Comparison of ENCODE assay signal across 9 mouse cellular contexts in genomic region chr16:33517627-33518026, GRCm38 (mm10). TPM values are rescaled to one million over a fixed set of nuclear protein-coding genes. Genes with fewer than 3 reads are reported as not detected.
A peak's percentile ranks its signal among the peaks of the same experiment; 100 is the strongest.
DNase-seq lines count a peak whose midpoint lies in the region; ATAC-seq and TF ChIP-seq lines count a peak whose summit lies in the region.
"Had no signal": no experiment of that assay in that cellular context is flagged by ENCODE, and none has a peak within 500 bp of the region (broad histone marks: within the 10 kb centered on the region; RNA-seq: fewer than 3 reads in every experiment).

No protein-coding gene starts in this region.

- no peak for TF ChIP-seq POLR2A in olfactory bulb, adult 2 months (IDR thresholded peaks at IDR 0.05; ENCODE audit: insufficient read depth, low read depth, low read length)

- H3K36me3 ChIP-seq in lung, embryonic 15.5 days: no peaks in the 10 kb centered on the region
- H3K36me3 ChIP-seq in embryonic facial prominence, embryonic 14.5 days (ENCODE audit: control insufficient read depth, insufficient read depth, low read length): no peaks in the 10 kb centered on the region
- H3K36me3 ChIP-seq in intestine, embryonic 16.5 days (ENCODE audit: control insufficient read depth, insufficient read depth, low read length): no peaks in the 10 kb centered on the region

- DNase-seq in lung, postnatal 10 days: no peak
- no peak for DNase-seq in embryonic facial prominence, embryonic 14.5 days (ENCODE audit: low spot score)
- no peak for DNase-seq in adrenal gland, postnatal 4 days (ENCODE audit: low spot score in 2 of 2)
- no peak for DNase-seq in layer of hippocampus, adult 9-10 months (ENCODE audit: low spot score)
- DNase-seq in left cerebral cortex, adult 18-20 months (ENCODE audit: low spot score in 2 of 2): no peak

- WGBS in lung, embryonic 15.5 days: 9% methylated on average over 4 of the region's 4 CpGs
- 17% methylated on average over 4 of the region's 4 CpGs for WGBS in embryonic facial prominence, embryonic 14.5 days
- 33% methylated on average over 4 of the region's 4 CpGs for WGBS in intestine, embryonic 16.5 days
- 30% methylated on average over 4 of the region's 4 CpGs for WGBS in olfactory bulb, adult 2 months

- no peak; the same call in 1 of the 2 replicates for ATAC-seq in lung, embryonic 15.5 days (ENCODE audit: borderline replicate concordance, extremely low read depth, low FRiP score, low TSS enrichment)
- ATAC-seq in embryonic facial prominence, embryonic 14.5 days (ENCODE audit: low read depth): no peak
- ATAC-seq in intestine, embryonic 16.5 days: peak; percentile 45

- no peak overlapping the region for H3K27ac ChIP-seq in lung, embryonic 15.5 days
- H3K27ac ChIP-seq in embryonic facial prominence, embryonic 14.5 days (replicated peaks; ENCODE audit: low read depth, low read length): no peak overlapping the region
- no peak overlapping the region for H3K27ac ChIP-seq in intestine, embryonic 16.5 days (ENCODE audit: low read length)
- H3K27ac ChIP-seq in olfactory bulb, adult 2 months (ENCODE audit: insufficient read depth, low read depth, low read length): peak overlapping the region; percentile 96

- TF ChIP-seq CTCF in olfactory bulb, adult 2 months (IDR thresholded peaks at IDR 0.05; ENCODE audit: insufficient read depth, low read depth, low read length): no peak

- H3K4me3 ChIP-seq in lung, embryonic 15.5 days: peak overlapping the region; percentile 37
- H3K4me3 ChIP-seq in embryonic facial prominence, embryonic 14.5 days (ENCODE audit: low read depth, low read length): peak overlapping the region; percentile 40
- peak overlapping the region; percentile 39 for H3K4me3 ChIP-seq in intestine, embryonic 16.5 days (ENCODE audit: low read length)
- H3K4me3 ChIP-seq in olfactory bulb, adult 2 months (ENCODE audit: insufficient read depth, low read depth, low read length): peak overlapping the region; percentile 45; the same call in 1 of the 2 replicates

- no peaks in the 10 kb centered on the region for H3K27me3 ChIP-seq in lung, embryonic 15.5 days
- no peaks in the 10 kb centered on the region for H3K27me3 ChIP-seq in embryonic facial prominence, embryonic 14.5 days (replicated peaks; ENCODE audit: control insufficient read depth, insufficient read depth, low read length)
- no peaks in the 10 kb centered on the region for H3K27me3 ChIP-seq in intestine, embryonic 16.5 days (replicated peaks; ENCODE audit: control insufficient read depth, insufficient read depth, low read length)

- peak overlapping the region; percentile 82 for H3K4me2 ChIP-seq in lung, embryonic 15.5 days
- H3K4me2 ChIP-seq in embryonic facial prominence, embryonic 14.5 days (ENCODE audit: low read depth, low read length): peak overlapping the region; percentile 78
- H3K4me2 ChIP-seq in intestine, embryonic 16.5 days (ENCODE audit: low read depth, low read length): peak overlapping the region; percentile 80

- H3K4me1 ChIP-seq in lung, embryonic 15.5 days: peaks cover 17% of the 10 kb centered on the region
- H3K4me1 ChIP-seq in embryonic facial prominence, embryonic 14.5 days (ENCODE audit: control insufficient read depth, insufficient read depth, low read length): peaks cover 13% of the 10 kb centered on the region
- H3K4me1 ChIP-seq in intestine, embryonic 16.5 days (ENCODE audit: control insufficient read depth, insufficient read depth, low read length): peaks cover 21% of the 10 kb centered on the region
- H3K4me1 ChIP-seq in olfactory bulb, adult 2 months (ENCODE audit: control insufficient read depth, insufficient read depth, low read length): peaks cover 19% of the 10 kb centered on the region

- H3K9ac ChIP-seq in lung, embryonic 15.5 days: 0 out of 2 replicates have a peak overlapping the region, but pooled peaks have one; percentile 30
- H3K9ac ChIP-seq in embryonic facial prominence, embryonic 14.5 days (ENCODE audit: low read depth, low read length): peak overlapping the region; percentile 60; the same call in 1 of the 2 replicates
- H3K9ac ChIP-seq in intestine, embryonic 16.5 days (ENCODE audit: low read depth, low read length): peak overlapping the region; percentile 58; the same call in 1 of the 2 replicates

- H3K9me3 ChIP-seq in lung, embryonic 15.5 days: no peaks in the 10 kb centered on the region
- no peaks in the 10 kb centered on the region for H3K9me3 ChIP-seq in embryonic facial prominence, embryonic 14.5 days (ENCODE audit: control insufficient read depth, low read length)
- H3K9me3 ChIP-seq in intestine, embryonic 16.5 days (ENCODE audit: control insufficient read depth, low read length): no peaks in the 10 kb centered on the region

RNA-seq across cellular contexts. Expression of gene Slc12a8, which starts 0.5 kb away (rescaled TPM):
- polyA plus RNA-seq in lung, embryonic 15.5 days (2015; fragmentation: Nextera tagmentation; extraction: Ambion mirVana): 0.40 and 0.64 TPM in 2 replicates
- polyA plus RNA-seq in embryonic facial prominence, embryonic 14.5 days (2014; fragmentation: Nextera tagmentation; extraction: Ambion mirVana): 0.68 and 1.0 TPM in 2 replicates
- polyA plus RNA-seq in intestine, embryonic 16.5 days (2015; fragmentation: Nextera tagmentation; extraction: Ambion mirVana): 10.3 and 10.5 TPM in 2 replicates
- not detected in 2 replicates for polyA plus RNA-seq in olfactory bulb, adult 2 months (2012; ENCODE audit: insufficient read depth, insufficient read length, low replicate concordance, missing spikeins)
- total RNA-seq in adrenal gland, postnatal 4 days (2021): 1 to 10 TPM; 2.4 to 2.6 TPM
- total RNA-seq in left cerebral cortex, adult 18-20 months (2021): 1 to 10 TPM in 1 of 2 experiments, under 1 TPM in 1; 0.98 to 1.1 TPM
- total RNA-seq: megakaryocyte-erythroid progenitor cell, adult 5-6 weeks had no signal
